Mouse (Mus musculus) limb, embryonic 13.5 days (tissue): Measurements from ENCODE around the gene Pacrg. TPM values are rescaled to one million over a fixed set of nuclear protein-coding genes. Genes with fewer than 3 reads are reported as not detected.

Experiments used
- ATAC-seq: fragments of 200-750 bp; cut with Nextera tagmentation; 2 replicates; pipeline ENCODE4 v1.8.0; 2017; ENCODE audit warnings: low read depth, moderate number of reproducible peaks, moderate TSS enrichment; ENCODE audit not compliant: low FRiP score
- H3K27ac ChIP-seq: fragments of 300-500 bp; sonication (generic); 2 replicates; pipeline ENCODE4 v1.5.1; 2015; ENCODE audit warnings: inconsistent platforms, mild to moderate bottlenecking, moderate library complexity
- H3K27me3 ChIP-seq: fragments of 300-500 bp; sonication (generic); 2 replicates; pipeline ENCODE4 v1.6.1; 2015; ENCODE audit warnings: mild to moderate bottlenecking, inconsistent platforms
- H3K36me3 ChIP-seq: fragments of 300-500 bp; sonication (generic); 2 replicates; pipeline ENCODE4 v1.6.1; 2015; ENCODE audit warnings: inconsistent platforms, mild to moderate bottlenecking, moderate library complexity
- H3K4me1 ChIP-seq: fragments of 300-500 bp; sonication (generic); 2 replicates; pipeline ENCODE4 v1.6.1; 2015; ENCODE audit warnings: inconsistent platforms
- H3K4me2 ChIP-seq: fragments of 300-500 bp; sonication (generic); replicated peaks from 2 replicates; pipeline ENCODE4 v1.6.1; 2015; ENCODE audit warnings: inconsistent platforms, mild to moderate bottlenecking, moderate library complexity
- H3K4me3 ChIP-seq: fragments of 300-500 bp; sonication (generic); 2 replicates; pipeline ENCODE4 v1.5.1; 2015; ENCODE audit warnings: moderate library complexity, mild to moderate bottlenecking, inconsistent platforms
- H3K9ac ChIP-seq: fragments of 300-500 bp; sonication (generic); 2 replicates; pipeline ENCODE4 v1.6.1; 2015; ENCODE audit warnings: mild to moderate bottlenecking, inconsistent platforms
- H3K9me3 ChIP-seq: fragments of 300-500 bp; sonication (generic); 2 replicates; pipeline ENCODE4 v1.6.1; 2016; ENCODE audit warnings: inconsistent platforms
- WGBS: fragments of 180-500 bp; shearing (Covaris S2); methylation state at CpG from one replicate; pipeline ENCODE4 v1.1.7; 2015; 5-methylcytosine and 5-hydroxymethylcytosine counted together
- polyA plus RNA-seq: library from polyadenylated mRNA; unstranded; fragments of >200 nt; fragmentation: Nextera tagmentation; extraction: Ambion mirVana; gene quantifications from 2 replicates; pipeline ENCODE4 v1.2.1, GENCODE M21; 2015

The Pacrg gene
- polyA plus RNA-seq, 1 experiment from 2014 or later, result 1.4 TPM

GRCm38 (mm10) chr17:10405906-10406305, 434.2 kb downstream of the Pacrg start:
- Histone ChIP-seq H3K9me3 (no peaks in the 10 kb centered on the region), H3K27ac (no peak overlapping the region), H3K36me3 (no peaks in the 10 kb centered on the region), H3K27me3 (no peaks in the 10 kb centered on the region), H3K4me2 (no peak overlapping the region), H3K9ac (no peak overlapping the region), H3K4me3 (no peak overlapping the region), H3K4me1 (peaks cover 22% of the 10 kb centered on the region)
- no peak for ATAC-seq
- 74% methylated on average over 7 of the region's 7 CpGs for WGBS

GRCm38 (mm10) chr17:10403186-10403585, 436.9 kb downstream of the Pacrg start:
- no peaks in the 10 kb centered on the region for H3K9me3 ChIP-seq
- no peak overlapping the region for H3K27ac ChIP-seq
- H3K4me1 ChIP-seq, result peaks cover 43% of the 10 kb centered on the region
- WGBS, result 89% methylated on average over 11 of the region's 11 CpGs
- H3K36me3 ChIP-seq, result no peaks in the 10 kb centered on the region
- H3K9ac ChIP-seq, result no peak overlapping the region
- H3K27me3 ChIP-seq, result no peaks in the 10 kb centered on the region
- no peak overlapping the region for H3K4me2 ChIP-seq
- ATAC-seq, result no peak
- no peak overlapping the region for H3K4me3 ChIP-seq

- Histone ChIP-seq H3K9me3 (no peaks in the 10 kb centered on the region), H3K27me3 (no peaks in the 10 kb centered on the region), H3K27ac (no peak overlapping the region), H3K4me1 (peaks cover 50% of the 10 kb centered on the region), H3K9ac (no peak overlapping the region), H3K4me2 (no peak overlapping the region), H3K36me3 (no peaks in the 10 kb centered on the region), H3K4me3 (no peak overlapping the region)
- ATAC-seq, result no peak
- WGBS, result 91% methylated on average over 12 of the region's 12 CpGs
Measured at GRCm38 (mm10) chr17:10402064-10402640, 438.0 kb downstream of the Pacrg start.

- Histone ChIP-seq H3K9me3 (no peaks in the 10 kb centered on the region), H3K4me2 (no peak overlapping the region), H3K27ac (no peak overlapping the region), H3K36me3 (no peaks in the 10 kb centered on the region), H3K27me3 (0 out of 2 replicates have a peak, but pooled peaks cover 3% of the 10 kb centered on the region), H3K9ac (no peak overlapping the region), H3K4me3 (no peak overlapping the region), H3K4me1 (peaks cover 50% of the 10 kb centered on the region)
- 61% methylated on average over 3 of the region's 3 CpGs for WGBS
- ATAC-seq, result no peak
Measured at GRCm38 (mm10) chr17:10401529-10401928, 438.6 kb downstream of the Pacrg start.

GRCm38 (mm10) chr17:10399706-10400105, 440.4 kb downstream of the Pacrg start:
- no peaks in the 10 kb centered on the region for H3K9me3 ChIP-seq
- H3K9ac ChIP-seq, result no peak overlapping the region
- no peak for ATAC-seq
- H3K4me3 ChIP-seq, result no peak overlapping the region
- H3K4me2 ChIP-seq, result no peak overlapping the region
- H3K27me3 ChIP-seq, result 0 out of 2 replicates have a peak, but pooled peaks cover 3% of the 10 kb centered on the region
- no peaks in the 10 kb centered on the region for H3K36me3 ChIP-seq
- WGBS, result 77% methylated on average over 10 of the region's 10 CpGs
- H3K4me1 ChIP-seq, result peaks cover 58% of the 10 kb centered on the region
- H3K27ac ChIP-seq, result peak overlapping the region; percentile 87

GRCm38 (mm10) chr17:10398871-10399270, 441.2 kb downstream of the Pacrg start:
- peak; percentile 60 for ATAC-seq
- Histone ChIP-seq H3K4me1 (peaks cover 58% of the 10 kb centered on the region), H3K4me3 (no peak overlapping the region), H3K4me2 (peak overlapping the region; percentile 28), H3K36me3 (no peaks in the 10 kb centered on the region), H3K27me3 (0 out of 2 replicates have a peak, but pooled peaks cover 3% of the 10 kb centered on the region), H3K9me3 (no peaks in the 10 kb centered on the region), H3K9ac (no peak overlapping the region), H3K27ac (peak overlapping the region; percentile 87)
- WGBS, result 30% methylated on average over 5 of the region's 5 CpGs

- H3K9ac ChIP-seq, result no peak overlapping the region
- no peaks in the 10 kb centered on the region for H3K36me3 ChIP-seq
- ATAC-seq, result peak; percentile 62
- H3K4me1 ChIP-seq, result peaks cover 58% of the 10 kb centered on the region
- 0 out of 2 replicates have a peak, but pooled peaks cover 3% of the 10 kb centered on the region for H3K27me3 ChIP-seq
- no peaks in the 10 kb centered on the region for H3K9me3 ChIP-seq
- peak overlapping the region; percentile 87 for H3K27ac ChIP-seq
- no peak overlapping the region for H3K4me3 ChIP-seq
- H3K4me2 ChIP-seq, result peak overlapping the region; percentile 28
- 35% methylated on average over 10 of the region's 10 CpGs for WGBS
Measured at GRCm38 (mm10) chr17:10397924-10398627, 442.0 kb downstream of the Pacrg start.

- H3K27me3 ChIP-seq, result 0 out of 2 replicates have a peak, but pooled peaks cover 3% of the 10 kb centered on the region
- peak overlapping the region; percentile 28 for H3K4me2 ChIP-seq
- H3K9ac ChIP-seq, result no peak overlapping the region
- H3K4me1 ChIP-seq, result peaks cover 58% of the 10 kb centered on the region
- peak overlapping the region; percentile 87; the same call in 1 of the 2 replicates for H3K27ac ChIP-seq
- no peak overlapping the region for H3K4me3 ChIP-seq
- ATAC-seq, result no peak
- H3K36me3 ChIP-seq, result no peaks in the 10 kb centered on the region
- WGBS, result 29% methylated on average over 11 of the region's 11 CpGs
- H3K9me3 ChIP-seq, result no peaks in the 10 kb centered on the region
Measured at GRCm38 (mm10) chr17:10397336-10397735, 442.8 kb downstream of the Pacrg start.

- Histone ChIP-seq H3K9me3 (no peaks in the 10 kb centered on the region), H3K4me2 (0 out of 2 replicates have a peak overlapping the region, but pooled peaks have one; percentile 28), H3K9ac (no peak overlapping the region), H3K4me1 (peaks cover 58% of the 10 kb centered on the region), H3K27me3 (0 out of 2 replicates have a peak, but pooled peaks cover 3% of the 10 kb centered on the region), H3K36me3 (no peaks in the 10 kb centered on the region), H3K27ac (peak overlapping the region; percentile 87; the same call in 1 of the 2 replicates), H3K4me3 (no peak overlapping the region)
- ATAC-seq, result no peak
- 73% methylated on average over 6 of the region's 6 CpGs for WGBS
Measured at GRCm38 (mm10) chr17:10396863-10397262, 443.2 kb downstream of the Pacrg start.

- Histone ChIP-seq H3K27me3 (0 out of 2 replicates have a peak, but pooled peaks cover 3% of the 10 kb centered on the region), H3K9ac (no peak overlapping the region), H3K4me2 (no peak overlapping the region), H3K27ac (no peak overlapping the region), H3K9me3 (no peaks in the 10 kb centered on the region), H3K4me1 (peaks cover 50% of the 10 kb centered on the region), H3K4me3 (no peak overlapping the region), H3K36me3 (no peaks in the 10 kb centered on the region)
- ATAC-seq, result no peak
- WGBS, result 77% methylated on average over 8 of the region's 8 CpGs
Measured at GRCm38 (mm10) chr17:10394855-10395254, 445.3 kb downstream of the Pacrg start.

GRCm38 (mm10) chr17:10393766-10394165, 446.3 kb downstream of the Pacrg start:
- H3K27me3 ChIP-seq, result 0 out of 2 replicates have a peak, but pooled peaks cover 3% of the 10 kb centered on the region
- no peak for ATAC-seq
- 74% methylated on average over 4 of the region's 4 CpGs for WGBS
- H3K9ac ChIP-seq, result no peak overlapping the region
- no peak overlapping the region for H3K27ac ChIP-seq
- H3K36me3 ChIP-seq, result no peaks in the 10 kb centered on the region
- no peak overlapping the region for H3K4me3 ChIP-seq
- no peak overlapping the region for H3K4me2 ChIP-seq
- H3K4me1 ChIP-seq, result peaks cover 39% of the 10 kb centered on the region
- no peaks in the 10 kb centered on the region for H3K9me3 ChIP-seq

- ATAC-seq, result no peak
Measured at GRCm38 (mm10) chr17:10392342-10393034, 447.6 kb downstream of the Pacrg start.

More at GRCm38 (mm10) chr17:10392342-10393034, 447.6 kb downstream of the Pacrg start:
- no peaks in the 10 kb centered on the region for H3K36me3 ChIP-seq
- no peaks in the 10 kb centered on the region for H3K9me3 ChIP-seq
- WGBS, result 78% methylated on average over 14 of the region's 14 CpGs
- peaks cover 26% of the 10 kb centered on the region for H3K4me1 ChIP-seq
- H3K4me2 ChIP-seq, result no peak overlapping the region
- 0 out of 2 replicates have a peak, but pooled peaks cover 3% of the 10 kb centered on the region for H3K27me3 ChIP-seq
- H3K4me3 ChIP-seq, result no peak overlapping the region
- H3K9ac ChIP-seq, result no peak overlapping the region
- H3K27ac ChIP-seq, result no peak overlapping the region
